Mouse (Mus musculus) A20 (cell line): ENCODE results near the gene Scgb1b2.

ENCODE experiments used
- DNase-seq: peaks from one replicate; pipeline ENCODE4 v3.0.0-alpha.2; 2011; ENCODE audit warnings: low read depth, low spot score

Gene Scgb1b2

GRCm38 (mm10) chr7:31291721-31292120, at the start of gene Scgb1b2:
TSS of gene Scgb1b2 (minus strand) at chr7:31291821.
- DNase-seq: no peak

DNA sequence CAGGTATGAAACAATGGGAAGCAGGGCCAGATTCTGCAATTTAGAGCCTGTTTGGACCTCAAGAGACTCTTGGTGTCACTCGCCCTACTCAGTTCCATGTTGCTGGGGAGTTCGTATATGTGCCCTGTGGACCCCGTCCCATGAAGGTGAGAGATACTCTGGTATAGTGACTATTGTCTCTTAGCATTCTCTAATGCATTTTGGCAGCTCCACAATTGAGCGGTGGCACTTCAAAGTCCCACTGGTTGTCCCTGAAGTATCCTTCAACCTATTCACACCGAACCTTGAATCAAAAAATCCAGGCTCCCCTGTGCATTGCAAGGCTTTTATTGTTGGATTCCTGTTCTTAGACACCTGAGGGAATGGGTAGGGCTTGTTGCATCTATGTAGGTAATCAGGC, 1.4 kb downstream of the Scgb1b2 start, which contains the start of gene Scgb2b2:
Gene Scgb2b2, plus strand, starts transcription at position 301 of the 400 bp plus-strand sequence.
- DNase-seq: no peak
